Mouse (Mus musculus) limb, embryonic 15.5 days (tissue): ENCODE results near the gene Gm12117. TPM values are rescaled to one million over a fixed set of nuclear protein-coding genes. Genes with fewer than 3 reads are reported as not detected.

ENCODE experiments used
- ATAC-seq: fragments of 200-750 bp; cut with Nextera tagmentation; 2 replicates; pipeline ENCODE4 v1.8.0; 2017; ENCODE audit warnings: low read depth, moderate TSS enrichment; ENCODE audit not compliant: insufficient number of reproducible peaks, low FRiP score, low TSS enrichment
- H3K27ac ChIP-seq: fragments of 300-500 bp; sonication (generic); 2 replicates; pipeline ENCODE4 v1.5.1; 2015; ENCODE audit warnings: moderate library complexity, mild to moderate bottlenecking, inconsistent platforms
- H3K27me3 ChIP-seq: fragments of 300-500 bp; sonication (generic); 2 replicates; pipeline ENCODE4 v1.6.1; 2015; ENCODE audit warnings: inconsistent platforms
- H3K36me3 ChIP-seq: fragments of 300-500 bp; sonication (generic); 2 replicates; pipeline ENCODE4 v1.6.1; 2015; ENCODE audit warnings: inconsistent platforms
- H3K4me1 ChIP-seq: fragments of 300-500 bp; sonication (generic); 2 replicates; pipeline ENCODE4 v1.6.1; 2015; ENCODE audit warnings: inconsistent platforms
- H3K4me2 ChIP-seq: fragments of 300-500 bp; sonication (generic); 2 replicates; pipeline ENCODE4 v1.6.1; 2015; ENCODE audit warnings: mild to moderate bottlenecking, inconsistent platforms
- H3K4me3 ChIP-seq: fragments of 300-500 bp; sonication (generic); 2 replicates; pipeline ENCODE4 v1.5.1; 2015; ENCODE audit warnings: mild to moderate bottlenecking, inconsistent platforms
- H3K9ac ChIP-seq: fragments of 300-500 bp; sonication (generic); 2 replicates; pipeline ENCODE4 v1.6.1; 2015; ENCODE audit warnings: inconsistent platforms
- H3K9me3 ChIP-seq: fragments of 300-500 bp; sonication (generic); 2 replicates; pipeline ENCODE4 v1.6.1; 2016; ENCODE audit warnings: inconsistent platforms
- WGBS: fragments of 180-500 bp; shearing (Covaris S2); methylation state at CpG from one replicate; pipeline ENCODE4 v1.1.7; 2015; 5-methylcytosine and 5-hydroxymethylcytosine counted together
- polyA plus RNA-seq: library from polyadenylated mRNA; unstranded; fragments of >200 nt; fragmentation: Nextera tagmentation; extraction: Ambion mirVana; gene quantifications from 2 replicates; pipeline ENCODE4 v1.2.1, GENCODE M21; 2015

Gm12117 gene
- polyA plus RNA-seq, 1 experiment from 2014 or later: not detected

DNA sequence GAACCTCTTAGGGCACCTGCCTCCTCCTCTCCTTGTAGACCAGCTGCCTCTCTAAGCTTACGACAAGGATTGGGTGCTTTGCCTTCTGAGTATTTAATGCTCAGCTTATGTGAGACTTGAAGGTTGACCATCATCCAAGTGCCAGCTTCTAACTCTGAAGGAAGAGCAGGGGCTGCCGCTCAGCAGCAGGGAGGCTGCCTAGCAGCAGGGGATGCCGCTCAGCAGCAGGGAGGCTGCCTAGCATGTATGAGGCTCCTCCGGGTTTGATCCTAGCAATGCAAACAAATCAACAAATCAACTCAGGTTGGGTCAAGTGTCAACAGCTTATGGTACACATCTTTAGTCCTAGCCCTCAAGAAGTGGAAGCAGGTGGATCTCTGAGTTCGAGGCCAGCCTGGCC, 44.5 kb downstream of the Gm12117 start:
- no peak overlapping the region for H3K4me3 ChIP-seq
- H3K4me2 ChIP-seq: no peak overlapping the region
- no peaks in the 10 kb centered on the region for H3K9me3 ChIP-seq
- ATAC-seq: no peak
- H3K4me1 ChIP-seq: no peaks in the 10 kb centered on the region
- no peaks in the 10 kb centered on the region for H3K36me3 ChIP-seq
- no peak overlapping the region for H3K27ac ChIP-seq
- WGBS: 80% methylated on average over 5 of the region's 5 CpGs
- no peak overlapping the region for H3K9ac ChIP-seq
- H3K27me3 ChIP-seq: no peaks in the 10 kb centered on the region

GRCm38 (mm10) chr11:33228186-33228585, 48.4 kb downstream of the Gm12117 start:
- no peaks in the 10 kb centered on the region for H3K4me1 ChIP-seq
- H3K27ac ChIP-seq: no peak overlapping the region
- H3K9ac ChIP-seq: no peak overlapping the region
- no peak overlapping the region for H3K4me3 ChIP-seq
- H3K36me3 ChIP-seq: no peaks in the 10 kb centered on the region
- no peaks in the 10 kb centered on the region for H3K9me3 ChIP-seq
- no peak overlapping the region for H3K4me2 ChIP-seq
- 98% methylated on average over 2 of the region's 2 CpGs for WGBS
- H3K27me3 ChIP-seq: no peaks in the 10 kb centered on the region
- no peak for ATAC-seq

DNA sequence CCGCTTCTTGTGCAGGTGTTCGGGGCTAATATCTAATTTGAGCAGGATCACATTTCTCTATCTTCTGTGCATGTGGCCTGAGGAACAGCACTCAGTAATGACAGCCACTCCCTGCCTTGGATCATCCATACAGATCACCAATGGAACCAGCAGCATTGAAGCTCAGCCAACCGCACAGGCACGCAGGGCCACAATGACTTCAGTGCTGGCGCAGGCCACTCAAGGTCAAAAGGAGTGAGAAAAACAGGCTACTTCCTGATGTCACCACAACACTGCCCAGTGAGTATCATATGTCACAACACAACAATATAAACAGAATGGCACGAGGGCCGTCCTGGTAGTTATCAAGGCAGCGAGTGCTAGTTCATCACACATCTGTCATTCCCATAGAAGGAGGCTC, 50.0 kb downstream of the Gm12117 start:
- no peak for ATAC-seq
- Histone ChIP-seq H3K4me2 (no peak overlapping the region), H3K27me3 (no peaks in the 10 kb centered on the region), H3K4me3 (no peak overlapping the region), H3K9me3 (no peaks in the 10 kb centered on the region), H3K4me1 (peaks cover 7% of the 10 kb centered on the region), H3K27ac (no peak overlapping the region), H3K36me3 (no peaks in the 10 kb centered on the region), H3K9ac (no peak overlapping the region)
- 77% methylated on average over 8 of the region's 8 CpGs for WGBS

Other genes with a start within 250 kb of the Gm12117 start
- gene Fgf18, start 129.3 kb downstream of the Gm12117 start, polyA plus RNA-seq: 14.5 and 18.4 TPM in 2 replicates
- gene Npm1, start 113.5 kb downstream of the Gm12117 start, polyA plus RNA-seq: 706 and 898 TPM in 2 replicates
- gene Tlx3, start 73.1 kb downstream of the Gm12117 start, polyA plus RNA-seq: not detected in 2 replicates
- 4.6 and 4.9 TPM in 2 replicates for gene Ranbp17, start 237.0 kb upstream of the Gm12117 start, polyA plus RNA-seq